Mouse (Mus musculus) bone marrow, adult 2 months (tissue): ENCODE data around the gene C8g. TPM values are rescaled to one million over a fixed set of nuclear protein-coding genes. Genes with fewer than 3 reads are reported as not detected.

ENCODE experiments used
- H3K27ac ChIP-seq: fragments of 200-500 bp; 2 replicates; pipeline ENCODE4 v1.5.1; 2012; ENCODE audit warnings: low read depth, mild to moderate bottlenecking, control low read depth, inconsistent platforms, low read length; ENCODE audit not compliant: control insufficient read depth, poor library complexity, insufficient read depth
- H3K4me1 ChIP-seq: fragments of 200-500 bp; 2 replicates; pipeline ENCODE4 v1.6.1; 2011; ENCODE audit warnings: low read length; ENCODE audit not compliant: control insufficient read depth, insufficient read depth
- H3K4me3 ChIP-seq: fragments of 200-500 bp; replicated peaks from 2 replicates; pipeline ENCODE3; 2011; ENCODE audit warnings: mild to moderate bottlenecking, low read depth, low read length, control low read depth; ENCODE audit not compliant: control insufficient read depth
- CTCF ChIP-seq: fragments of 200-500 bp; IDR thresholded peaks from 2 replicates; pipeline ENCODE4 v1.5.1; 2011; ENCODE audit warnings: low read length, control low read depth; ENCODE audit not compliant: control insufficient read depth, insufficient read depth
- POLR2A ChIP-seq: fragments of 200-500 bp; IDR thresholded peaks from 2 replicates; pipeline ENCODE4 v1.6.1; 2011; ENCODE audit warnings: low read depth, mild to moderate bottlenecking, control low read depth, low read length, borderline replicate concordance; ENCODE audit not compliant: control insufficient read depth
- WGBS: fragments of 180-500 bp; shearing (Covaris S2); methylation state at CpG from one replicate; pipeline ENCODE4 v1.1.7; 2018; 5-methylcytosine and 5-hydroxymethylcytosine counted together
- polyA plus RNA-seq: library from polyadenylated mRNA; stranded (reverse); fragments of >200 nt; gene quantifications from 2 replicates; pipeline ENCODE4 v1.2.4, GENCODE M21; 2011; ENCODE audit warnings: low replicate concordance; ENCODE audit not compliant: missing spikeins, insufficient read depth, insufficient read length

Gene C8g
- polyA plus RNA-seq, 1 experiment: 6.2 TPM

- 89% methylated on average over 8 of the region's 8 CpGs for WGBS
Measured at GRCm38 (mm10) chr2:25536531-25536930, 35.0 kb upstream of the C8g start.

GRCm38 (mm10) chr2:25534866-25535182 is 33.3 kb upstream of the C8g start:
- Histone ChIP-seq H3K4me3 (no peak overlapping the region), H3K4me1 (no peaks in the 10 kb centered on the region; the same call in 1 of the 2 replicates), H3K27ac (peak overlapping the region; percentile 26; the same call in 1 of the 2 replicates)
- 91% methylated on average over 2 of the region's 2 CpGs for WGBS
- TF ChIP-seq POLR2A: no peak
- TF ChIP-seq CTCF: no peak

More at GRCm38 (mm10) chr2:25536531-25536930, 35.0 kb upstream of the C8g start:
- H3K27ac ChIP-seq: no peak overlapping the region
- TF ChIP-seq CTCF (no peak), POLR2A (no peak)
- no peaks in the 10 kb centered on the region; the same call in 1 of the 2 replicates for H3K4me1 ChIP-seq
- H3K4me3 ChIP-seq: no peak overlapping the region

GRCm38 (mm10) chr2:25534178-25534865 is 32.8 kb upstream of the C8g start:
- H3K4me3 ChIP-seq: no peak overlapping the region
- TF ChIP-seq CTCF (no peak), POLR2A (no peak)
- H3K27ac ChIP-seq: peak overlapping the region; percentile 26; the same call in 1 of the 2 replicates
- 56% methylated on average over 3 of the region's 3 CpGs for WGBS
- no peaks in the 10 kb centered on the region; the same call in 1 of the 2 replicates for H3K4me1 ChIP-seq

- 91% methylated on average over 2 of the region's 2 CpGs for WGBS
- H3K27ac ChIP-seq: peak overlapping the region; percentile 63
- no peak overlapping the region for H3K4me3 ChIP-seq
- TF ChIP-seq POLR2A (no peak), CTCF (no peak)
- no peaks in the 10 kb centered on the region; the same call in 1 of the 2 replicates for H3K4me1 ChIP-seq
Measured at GRCm38 (mm10) chr2:25533707-25534106, 32.2 kb upstream of the C8g start.

- no peak for TF ChIP-seq CTCF
- no peak for TF ChIP-seq POLR2A
- Histone ChIP-seq H3K4me3 (no peak overlapping the region), H3K27ac (no peak overlapping the region), H3K4me1 (no peaks in the 10 kb centered on the region; the same call in 1 of the 2 replicates)
- WGBS: 80% methylated on average over 9 of the region's 9 CpGs
Measured at GRCm38 (mm10) chr2:25526510-25527302, 25.2 kb upstream of the C8g start.

GRCm38 (mm10) chr2:25509912-25510311 is 8.4 kb upstream of the C8g start:
- TF ChIP-seq POLR2A (no peak), CTCF (peak; percentile 36)

GRCm38 (mm10) chr2:25506964-25507363 is 5.4 kb upstream of the C8g start:
- no peak overlapping the region for H3K27ac ChIP-seq
- TF ChIP-seq POLR2A (no peak), CTCF (0 out of 2 replicates have a peak, but pooled peaks have one; percentile 11)
- 56% methylated on average over 5 of the region's 5 CpGs for WGBS
- H3K4me1 ChIP-seq: peaks cover under 1% of the 10 kb centered on the region; the same call in 1 of the 2 replicates
- no peak overlapping the region for H3K4me3 ChIP-seq

More at GRCm38 (mm10) chr2:25509912-25510311, 8.4 kb upstream of the C8g start:
- WGBS: 72% methylated on average over 3 of the region's 3 CpGs
- Histone ChIP-seq H3K4me1 (no peaks in the 10 kb centered on the region), H3K27ac (no peak overlapping the region), H3K4me3 (no peak overlapping the region)

GRCm38 (mm10) chr2:25505860-25506259 is 4.3 kb upstream of the C8g start:
- WGBS: 85% methylated on average over 4 of the region's 4 CpGs
- Histone ChIP-seq H3K27ac (no peak overlapping the region), H3K4me1 (peaks cover 4% of the 10 kb centered on the region), H3K4me3 (no peak overlapping the region)
- TF ChIP-seq POLR2A: no peak
- no peak for TF ChIP-seq CTCF

- Histone ChIP-seq H3K27ac (no peak overlapping the region), H3K4me3 (no peak overlapping the region), H3K4me1 (peaks cover 6% of the 10 kb centered on the region)
- 56% methylated on average over 1 of the region's 1 CpGs for WGBS
- TF ChIP-seq POLR2A (no peak), CTCF (no peak)
Measured at GRCm38 (mm10) chr2:25505000-25505399, 3.5 kb upstream of the C8g start.
